Mouse (Mus musculus) spleen, adult 18-20 months (tissue): ENCODE measurements around the gene Gbf1.

ENCODE experiments used
- DNase-seq, 2 experiments: peaks; one replicate each; pipeline ENCODE4 v3.0.0; 2022; ENCODE audit warnings: mixed read lengths in 2 of 2

Gene Gbf1

DNA sequence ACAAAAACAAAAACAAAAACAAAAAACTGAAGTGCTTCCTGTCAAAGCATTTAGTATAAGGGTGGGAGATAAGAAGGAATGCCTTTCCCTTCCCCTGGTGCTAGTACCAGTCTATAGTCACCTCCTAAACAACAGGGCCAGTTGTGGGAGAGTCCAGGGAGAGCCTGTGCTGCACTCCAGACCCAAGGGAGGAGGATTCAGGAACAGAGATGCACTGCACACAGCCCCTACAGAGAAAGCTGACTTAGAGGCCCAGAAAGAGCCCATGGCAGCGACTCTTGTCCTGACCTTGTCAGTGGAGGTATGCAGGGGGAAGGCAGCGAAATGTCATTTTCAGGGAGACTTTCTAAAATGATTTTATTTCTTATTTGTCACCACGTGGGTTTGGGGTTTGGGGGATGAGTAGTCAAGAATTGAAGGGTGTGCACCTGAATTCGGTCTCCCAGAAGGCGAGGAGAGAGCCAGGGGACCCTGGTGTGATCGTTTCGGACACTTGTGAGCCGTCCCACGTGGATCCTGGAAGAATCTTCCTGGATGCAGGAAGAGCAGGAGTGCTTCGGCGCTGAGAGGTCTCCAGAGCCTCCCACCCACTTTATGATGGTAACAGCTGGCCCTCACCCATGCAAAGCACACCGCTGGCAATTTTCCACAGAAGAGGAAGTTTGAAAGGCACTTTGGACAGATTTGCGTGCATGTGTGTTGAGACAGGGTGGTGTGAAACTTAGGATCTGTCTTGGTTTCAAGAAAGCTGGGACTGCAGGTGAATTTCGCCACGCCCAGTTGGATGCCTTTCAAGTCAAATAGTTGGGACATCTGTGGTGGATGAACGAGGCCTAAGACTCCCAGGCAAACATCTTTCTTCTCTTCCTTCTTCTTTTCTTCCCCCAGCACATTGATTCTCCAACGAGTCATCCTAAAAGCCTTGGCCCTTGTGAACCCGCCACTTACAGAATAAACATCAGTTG is 151.2 kb downstream of the Gbf1 start:
- no peak for DNase-seq

DNA sequence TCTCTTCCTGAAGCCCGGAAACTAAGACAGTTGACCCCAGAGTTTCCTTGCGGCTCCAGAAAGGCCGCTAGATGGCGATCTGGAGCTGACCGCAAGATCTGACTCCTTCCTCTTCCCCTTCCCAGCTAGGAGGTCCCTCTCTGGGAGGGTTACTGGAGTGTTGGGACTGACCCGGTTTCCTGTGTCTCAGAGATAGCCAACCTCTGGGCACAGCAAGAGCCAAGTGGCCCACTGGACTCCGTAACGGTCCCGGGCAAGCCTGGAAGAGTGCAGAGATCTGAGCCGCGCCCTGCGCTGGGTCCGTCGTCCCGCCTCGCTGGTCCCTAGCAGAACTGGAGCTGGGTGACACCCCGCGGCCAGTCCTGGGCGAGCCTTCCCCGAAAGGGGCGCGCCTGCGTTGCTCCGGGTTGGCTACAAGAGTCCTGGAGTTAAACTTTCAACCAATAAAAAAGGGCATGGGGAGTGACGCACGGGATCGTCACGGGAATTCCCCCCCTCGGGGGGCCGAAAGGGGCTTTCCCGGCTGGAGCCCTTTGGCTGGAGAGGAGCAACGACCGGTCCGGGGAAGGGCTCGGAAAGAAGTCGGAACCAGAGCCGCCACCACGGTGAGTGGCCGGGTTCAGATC is 152.0 kb downstream of the Gbf1 start, which contains the start of gene Nfkb2:
Nfkb2 (plus strand) TSS at position 105 of the 626 bp plus-strand sequence.
- DNase-seq = peak; percentile 94 to 96

DNA sequence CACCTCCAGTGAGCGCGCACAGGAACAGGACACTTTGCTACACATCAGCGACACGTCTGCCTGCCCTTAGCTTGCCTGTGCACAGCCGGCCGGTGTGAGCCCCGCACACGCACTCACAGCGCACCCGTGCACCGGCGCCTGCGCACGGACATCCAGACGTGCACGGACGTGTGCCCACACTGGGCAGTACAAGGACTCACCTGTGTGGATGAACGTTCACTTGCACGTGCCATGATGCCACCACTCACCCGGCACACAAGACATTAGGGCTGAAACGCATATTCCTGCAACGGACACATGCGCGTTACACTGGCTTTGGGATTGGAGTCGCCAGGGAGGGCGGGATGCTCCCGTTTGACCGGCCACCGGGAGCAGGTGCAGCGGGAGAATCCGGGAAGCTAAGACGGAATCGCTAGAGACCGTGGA is 152.6 kb downstream of the Gbf1 start:
- DNase-seq = no peak

DNA sequence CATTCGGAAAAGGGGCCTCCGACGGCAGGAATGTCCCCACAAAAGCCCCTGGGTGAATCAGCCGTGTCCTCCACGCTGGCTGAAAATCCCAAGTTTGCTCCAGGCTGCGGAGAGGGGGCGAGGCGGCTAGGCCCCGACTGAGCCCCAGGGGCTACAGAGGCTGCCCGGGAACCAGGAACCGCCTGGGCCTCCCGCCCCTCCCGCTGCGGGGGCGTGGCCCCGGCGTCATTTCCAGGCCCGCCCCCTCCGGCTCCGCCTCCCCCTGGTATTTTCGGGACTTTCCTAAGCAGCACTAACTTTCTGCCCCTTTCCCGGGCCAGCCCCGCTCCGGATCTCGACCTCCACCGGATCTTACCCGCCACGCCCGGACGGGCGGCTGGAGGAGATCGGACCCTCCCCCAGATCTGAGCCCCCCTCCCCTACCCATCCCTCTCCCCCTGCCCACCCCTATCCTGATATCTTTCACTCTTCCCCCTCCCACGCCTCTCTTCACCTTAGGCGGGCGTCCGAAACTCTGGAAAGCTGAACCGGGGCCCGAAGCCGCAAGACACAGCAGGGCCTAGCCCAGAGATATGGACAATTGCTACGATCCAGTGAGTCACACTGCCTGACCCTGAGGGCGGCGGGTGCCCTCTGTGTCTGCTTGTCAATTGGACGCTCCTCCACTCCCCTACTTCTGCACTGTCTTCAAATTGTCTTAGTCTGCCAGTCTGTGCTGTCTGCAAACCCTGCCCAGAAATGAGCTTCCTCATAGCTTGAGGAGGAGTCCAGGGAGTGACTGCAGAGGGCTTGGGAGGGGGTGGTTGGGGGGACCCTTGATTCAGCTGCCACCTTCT is 153.3 kb downstream of the Gbf1 start:
- DNase-seq = peak; percentile 93 to 96

DNA sequence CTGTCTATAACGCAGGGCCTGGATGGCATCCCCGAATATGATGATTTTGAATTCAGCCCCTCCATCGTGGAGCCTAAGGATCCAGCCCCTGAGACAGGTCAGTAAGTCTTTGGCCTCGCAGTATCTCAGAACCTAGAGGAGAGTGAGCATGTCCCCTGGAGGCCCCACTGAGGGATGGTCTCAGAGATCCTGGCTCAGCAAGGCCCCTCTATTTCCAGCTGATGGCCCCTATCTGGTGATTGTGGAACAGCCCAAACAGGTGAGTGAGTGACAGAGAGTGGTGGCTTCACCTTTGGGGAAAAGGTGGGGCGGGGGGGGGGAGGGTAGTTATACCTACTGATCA is 153.9 kb downstream of the Gbf1 start:
- DNase-seq = no peak

DNA sequence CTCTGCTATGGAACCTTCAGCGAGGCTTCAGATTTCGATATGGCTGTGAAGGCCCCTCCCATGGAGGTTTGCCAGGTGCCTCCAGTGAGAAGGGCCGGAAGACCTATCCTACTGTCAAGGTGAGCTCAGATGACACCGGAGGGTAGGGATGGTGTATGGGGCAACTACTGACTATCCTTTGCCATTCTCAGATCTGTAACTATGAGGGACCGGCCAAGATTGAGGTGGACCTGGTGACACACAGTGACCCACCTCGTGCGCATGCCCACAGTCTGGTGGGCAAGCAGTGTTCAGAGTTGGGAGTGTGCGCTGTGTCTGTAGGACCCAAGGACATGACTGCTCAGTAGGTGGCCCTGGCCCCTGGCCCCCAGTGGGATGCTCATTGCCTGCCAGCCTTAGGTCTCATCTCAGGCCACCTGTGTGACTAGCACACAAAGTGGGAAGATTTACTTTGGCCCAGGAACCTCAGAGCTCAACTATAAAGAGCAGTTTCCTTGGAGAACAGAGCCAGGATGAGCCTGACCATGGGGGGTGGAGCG is 154.5 kb downstream of the Gbf1 start:
- DNase-seq = no peak

DNA sequence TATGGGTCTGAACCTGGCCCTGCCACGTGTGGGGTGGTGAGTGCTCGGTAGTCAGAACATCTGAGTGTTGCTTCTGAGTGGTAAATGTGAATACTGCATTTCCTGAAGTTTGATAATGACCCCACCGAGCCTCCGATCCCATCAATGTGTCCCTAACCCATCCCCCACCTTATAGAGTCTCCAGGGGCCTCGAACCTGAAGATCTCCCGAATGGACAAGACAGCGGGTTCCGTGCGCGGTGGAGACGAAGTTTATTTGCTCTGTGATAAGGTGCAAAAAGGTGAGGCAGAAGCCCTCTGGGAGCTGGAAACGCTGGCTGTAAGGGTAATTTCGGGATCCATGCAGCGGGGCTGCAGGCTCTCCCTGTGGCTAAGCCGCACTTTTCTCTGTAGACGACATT is 155.5 kb downstream of the Gbf1 start:
- no peak for DNase-seq

DNA sequence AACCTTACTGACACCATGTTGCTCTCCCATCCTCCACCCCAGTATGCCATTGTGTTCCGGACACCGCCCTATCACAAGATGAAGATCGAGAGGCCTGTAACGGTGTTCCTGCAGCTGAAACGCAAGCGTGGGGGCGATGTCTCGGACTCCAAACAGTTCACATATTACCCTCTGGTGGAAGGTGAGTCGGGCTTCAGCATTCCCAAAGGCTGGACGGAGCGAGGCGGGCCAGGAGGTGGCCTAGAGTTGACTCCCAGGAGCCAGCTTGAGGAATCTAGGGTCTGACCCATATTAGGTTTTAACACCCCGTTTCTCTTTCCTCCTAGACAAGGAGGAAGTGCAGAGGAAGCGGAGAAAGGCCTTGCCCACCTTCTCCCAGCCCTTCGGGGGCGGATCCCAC is 156.0 kb downstream of the Gbf1 start:
- no peak for DNase-seq

DNA sequence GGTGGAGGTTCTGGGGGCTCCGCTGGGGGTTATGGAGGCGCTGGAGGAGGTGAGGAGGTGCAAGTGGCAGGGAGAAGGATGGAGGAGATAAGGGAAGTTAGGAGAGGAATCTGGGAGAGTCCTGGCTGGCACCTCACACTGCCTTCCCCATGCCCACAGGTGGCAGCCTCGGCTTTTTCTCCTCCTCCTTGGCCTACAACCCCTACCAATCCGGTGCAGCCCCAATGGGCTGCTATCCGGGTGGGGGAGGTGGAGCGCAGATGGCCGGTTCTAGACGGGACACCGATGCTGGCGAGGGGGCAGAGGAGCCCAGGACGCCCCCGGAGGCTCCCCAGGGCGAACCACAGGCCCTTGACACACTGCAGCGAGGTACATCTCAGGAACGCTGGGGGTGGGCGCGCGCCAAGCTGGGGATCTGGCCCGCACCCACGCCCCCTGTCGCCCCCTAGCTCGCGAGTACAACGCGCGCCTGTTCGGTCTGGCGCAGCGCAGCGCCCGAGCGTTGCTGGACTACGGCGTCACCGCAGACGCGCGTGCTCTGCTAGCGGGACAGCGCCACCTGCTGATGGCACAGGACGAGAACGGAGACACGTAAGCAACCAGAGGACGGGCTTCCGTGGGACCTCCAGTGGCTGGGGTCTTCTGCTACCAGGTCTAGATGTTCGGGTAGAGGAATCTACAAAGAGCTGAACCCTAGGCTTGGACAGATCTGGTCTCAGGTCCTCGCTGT is 156.6 kb downstream of the Gbf1 start:
- peak; percentile 70 to 87 for DNase-seq

DNA sequence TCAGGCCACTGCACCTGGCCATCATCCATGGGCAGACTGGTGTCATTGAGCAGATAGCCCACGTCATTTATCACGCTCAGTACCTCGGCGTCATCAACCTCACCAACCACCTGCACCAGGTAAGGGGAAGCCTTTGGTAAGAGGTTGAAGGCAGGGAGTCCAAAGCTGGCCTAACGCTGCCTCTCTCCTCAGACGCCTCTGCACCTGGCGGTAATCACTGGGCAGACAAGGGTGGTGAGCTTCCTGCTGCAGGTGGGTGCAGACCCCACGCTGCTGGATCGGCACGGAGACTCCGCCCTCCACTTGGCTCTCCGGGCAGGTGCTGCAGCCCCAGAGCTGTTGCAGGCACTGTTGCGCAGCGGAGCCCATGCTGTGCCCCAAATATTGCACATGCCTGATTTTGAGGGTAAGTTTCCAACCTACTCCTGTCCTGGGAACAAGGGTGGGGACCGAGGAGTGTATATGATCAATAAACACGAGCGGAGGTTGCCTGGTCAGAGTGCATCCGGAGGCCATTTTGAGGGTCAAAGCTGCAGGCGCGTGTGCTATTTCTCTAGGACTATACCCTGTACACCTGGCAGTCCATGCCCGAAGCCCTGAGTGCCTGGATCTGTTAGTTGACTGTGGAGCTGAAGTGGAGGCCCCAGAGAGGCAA is 157.5 kb downstream of the Gbf1 start:
- DNase-seq = no peak

DNA sequence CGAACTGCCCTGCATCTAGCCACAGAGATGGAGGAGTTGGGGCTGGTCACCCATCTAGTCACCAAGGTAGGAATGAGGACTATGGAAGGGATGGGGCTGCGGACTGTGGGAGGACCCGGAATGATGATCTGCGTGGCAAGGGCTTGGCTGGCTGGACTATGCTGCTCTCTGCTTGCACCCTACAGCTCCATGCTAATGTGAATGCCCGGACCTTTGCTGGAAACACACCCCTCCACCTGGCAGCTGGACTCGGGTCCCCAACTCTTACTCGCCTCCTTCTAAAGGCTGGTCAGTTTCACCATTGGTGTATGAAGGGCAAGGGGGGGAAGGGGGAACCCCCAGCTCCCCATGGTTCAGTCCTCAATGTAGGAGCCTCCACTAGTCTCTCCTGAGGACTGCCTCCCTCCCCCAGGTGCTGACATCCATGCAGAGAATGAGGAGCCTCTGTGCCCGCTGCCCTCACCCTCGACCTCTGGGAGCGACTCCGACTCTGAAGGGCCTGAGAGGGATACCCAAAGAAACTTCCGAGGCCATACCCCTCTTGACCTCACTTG is 158.1 kb downstream of the Gbf1 start:
- no peak for DNase-seq

DNA sequence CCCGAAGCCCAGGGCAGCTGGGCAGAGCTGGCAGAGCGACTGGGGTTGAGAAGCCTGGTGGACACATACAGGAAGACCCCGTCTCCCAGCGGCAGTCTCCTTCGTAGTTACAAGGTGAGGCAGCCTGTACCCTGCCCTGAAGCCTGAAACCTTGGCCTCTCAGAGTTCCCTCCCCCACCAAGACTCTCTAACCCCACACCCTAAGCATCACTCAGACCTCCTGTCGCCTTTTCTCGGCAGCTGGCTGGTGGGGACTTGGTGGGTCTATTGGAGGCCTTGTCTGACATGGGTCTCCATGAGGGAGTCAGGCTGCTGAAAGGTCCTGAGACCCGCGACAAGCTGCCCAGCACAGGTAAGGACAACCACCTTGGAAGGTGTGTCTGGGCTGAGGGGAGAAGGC is 159.0 kb downstream of the Gbf1 start:
- DNase-seq = no peak

DNA sequence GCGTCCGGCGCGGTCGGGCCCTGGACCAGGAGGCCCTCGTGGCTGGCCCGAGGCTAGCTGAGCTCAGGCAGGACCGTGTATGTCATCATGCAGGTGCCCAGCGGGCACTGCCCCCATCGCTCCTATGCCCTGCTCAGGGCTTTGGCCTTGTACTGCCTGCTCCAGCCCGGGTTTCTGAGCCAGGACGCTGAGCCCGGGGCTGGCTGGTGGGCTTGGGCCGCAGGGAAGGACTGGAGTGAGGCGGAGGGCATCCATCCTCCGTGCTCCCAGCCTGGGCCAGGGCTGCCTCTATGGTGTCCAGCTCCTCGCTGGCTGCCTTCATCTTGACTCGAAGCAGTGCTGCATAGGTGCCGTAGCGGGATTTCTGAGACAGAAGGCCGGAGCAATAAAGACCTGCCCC is 160.3 kb downstream of the Gbf1 start:
- DNase-seq = no peak

DNA sequence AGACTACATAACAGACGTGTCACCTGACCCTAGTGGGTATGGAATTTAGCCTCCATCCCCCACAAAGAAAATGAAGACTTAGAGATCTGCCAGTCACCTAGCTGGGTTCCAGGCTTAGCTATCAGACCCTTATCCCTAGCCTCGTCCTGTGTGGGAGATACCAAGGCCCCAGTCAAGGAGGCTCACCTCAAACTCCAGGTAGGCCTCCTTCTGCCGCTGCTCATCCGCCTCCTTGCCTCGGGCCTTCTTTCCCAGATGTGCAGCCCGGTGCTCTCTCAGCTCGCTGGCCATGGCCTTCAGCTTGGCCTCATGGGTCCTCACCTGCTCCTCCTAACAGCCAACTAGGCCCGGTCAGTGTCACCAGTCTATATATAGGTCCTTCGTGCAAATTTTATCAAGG is 160.8 kb downstream of the Gbf1 start:
- peak in 1 of 2 experiments; percentile 1 for DNase-seq

DNA sequence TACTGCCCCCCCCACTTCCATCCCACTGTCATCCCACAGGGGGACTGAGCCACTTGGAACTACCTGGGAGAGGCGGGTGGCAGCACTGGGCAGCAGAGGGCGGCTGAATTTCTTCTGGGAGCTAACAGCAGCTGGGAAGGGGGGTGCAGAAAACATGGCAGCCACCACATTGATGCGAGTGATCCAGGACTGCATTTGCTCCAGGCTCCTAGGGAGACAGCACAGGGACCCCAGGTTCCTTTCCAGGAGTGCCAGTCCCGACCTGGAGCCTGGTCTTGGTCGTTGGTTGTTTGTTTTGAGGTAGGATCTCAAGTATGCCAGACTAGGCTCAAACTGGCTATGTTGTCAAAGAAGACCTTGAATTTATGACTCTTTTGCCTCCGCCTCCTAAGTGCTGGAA is 161.3 kb downstream of the Gbf1 start:
- peak in 1 of 2 experiments; percentile 1 for DNase-seq

DNA sequence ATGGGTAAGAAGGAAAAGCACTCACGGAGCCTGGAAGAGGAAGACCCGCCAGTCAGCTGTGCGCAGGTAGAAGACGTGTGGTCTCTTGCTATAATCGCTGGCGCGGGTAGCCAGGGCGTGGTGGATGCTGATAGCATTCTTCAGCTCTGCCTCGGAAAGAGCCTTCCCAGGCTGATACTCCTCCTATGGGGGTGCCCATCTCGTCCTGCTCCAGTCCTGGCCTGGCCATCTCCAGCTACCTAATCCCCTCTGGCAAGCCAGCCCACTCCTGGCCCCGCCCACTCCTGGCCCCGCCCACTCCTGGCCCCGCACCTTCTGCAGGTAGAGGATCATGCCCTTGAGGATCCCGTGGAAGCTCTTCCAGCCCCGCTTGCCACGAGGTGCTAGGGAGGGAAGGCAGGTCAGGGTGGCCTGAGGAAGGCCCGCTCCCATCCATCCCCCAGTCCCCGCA is 161.9 kb downstream of the Gbf1 start:
- peak; percentile 35 to 39 for DNase-seq

DNA sequence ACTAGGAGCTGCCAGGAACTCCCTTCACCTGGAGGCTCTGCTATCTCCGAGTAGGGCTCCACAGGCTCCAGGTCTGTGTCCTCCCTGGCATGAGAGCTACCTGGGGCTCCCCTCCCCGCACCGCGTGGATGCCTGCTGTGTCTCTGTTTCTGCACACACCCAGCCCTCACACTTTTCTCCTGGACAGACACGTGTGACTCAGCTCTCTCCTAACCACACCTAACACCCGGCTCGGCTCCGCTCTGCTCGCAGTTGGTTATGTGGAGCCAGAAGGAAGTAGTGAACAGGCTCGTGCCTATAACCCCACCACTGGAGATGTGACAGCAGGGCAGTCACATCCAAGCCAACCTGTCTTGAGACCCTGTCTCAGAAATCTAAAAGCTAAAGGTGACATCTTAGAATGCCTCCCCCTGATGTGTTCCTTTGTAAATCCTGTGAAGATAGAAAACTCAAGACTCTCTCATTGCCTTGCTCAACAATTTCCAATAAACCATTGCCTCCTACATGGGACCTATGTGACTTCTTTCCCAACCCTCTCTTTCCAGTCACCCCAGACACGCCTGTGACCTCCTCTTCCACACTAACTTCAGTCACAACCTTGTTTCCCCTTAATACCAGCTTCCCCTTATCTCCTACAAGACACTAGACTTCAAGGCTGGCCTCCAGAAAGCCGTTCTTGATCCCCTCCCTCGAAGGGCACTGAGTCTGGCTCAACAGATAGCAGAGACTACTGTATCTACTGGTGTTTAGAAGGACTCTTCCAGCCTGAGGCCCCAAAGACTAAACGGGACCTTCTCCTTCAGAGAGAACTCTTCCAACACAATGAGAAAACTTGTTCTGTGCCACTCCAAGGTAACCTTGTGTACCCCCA is 162.8 kb downstream of the Gbf1 start:
- DNase-seq = peak; percentile 5

DNA sequence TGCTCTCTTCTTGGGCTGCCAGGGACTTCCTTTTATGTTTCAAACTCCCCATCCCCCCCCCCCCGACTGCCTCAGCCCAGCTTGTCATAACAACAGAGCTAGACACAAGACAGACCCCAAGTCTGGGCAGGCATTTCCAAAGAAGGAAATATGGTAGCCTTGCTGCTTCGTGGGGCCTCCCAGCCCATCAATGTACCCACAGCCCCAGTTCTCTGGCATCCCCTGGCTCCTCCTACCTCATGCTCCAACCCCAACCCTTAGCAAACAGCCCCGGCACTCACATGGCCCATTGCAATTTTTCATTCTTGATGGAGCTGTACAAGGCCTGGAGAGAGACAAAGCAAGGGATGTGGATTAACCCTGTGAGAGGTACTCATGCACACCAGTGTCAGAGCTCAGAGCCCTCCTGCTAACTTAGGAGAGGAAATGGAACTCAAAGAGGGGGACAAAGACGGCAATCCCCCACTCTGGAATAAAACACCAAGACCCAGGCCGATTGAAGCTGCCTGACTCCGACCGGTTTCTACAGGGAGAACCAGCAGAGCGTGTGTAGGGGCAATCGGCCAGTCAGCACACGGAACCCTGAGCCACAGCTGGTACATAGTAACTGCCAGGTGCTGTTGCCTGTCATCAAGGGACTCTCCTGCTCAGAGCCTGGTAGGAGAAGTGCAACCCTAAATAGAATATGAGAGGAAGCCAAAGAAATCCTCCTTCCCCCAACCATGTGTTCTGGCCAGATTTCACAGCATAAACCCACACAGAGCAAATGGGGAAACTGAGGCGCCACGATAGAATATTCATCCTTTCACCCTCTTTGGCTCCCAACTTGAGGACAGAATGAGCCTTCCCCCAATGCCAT is 163.7 kb downstream of the Gbf1 start:
- no peak for DNase-seq

DNA sequence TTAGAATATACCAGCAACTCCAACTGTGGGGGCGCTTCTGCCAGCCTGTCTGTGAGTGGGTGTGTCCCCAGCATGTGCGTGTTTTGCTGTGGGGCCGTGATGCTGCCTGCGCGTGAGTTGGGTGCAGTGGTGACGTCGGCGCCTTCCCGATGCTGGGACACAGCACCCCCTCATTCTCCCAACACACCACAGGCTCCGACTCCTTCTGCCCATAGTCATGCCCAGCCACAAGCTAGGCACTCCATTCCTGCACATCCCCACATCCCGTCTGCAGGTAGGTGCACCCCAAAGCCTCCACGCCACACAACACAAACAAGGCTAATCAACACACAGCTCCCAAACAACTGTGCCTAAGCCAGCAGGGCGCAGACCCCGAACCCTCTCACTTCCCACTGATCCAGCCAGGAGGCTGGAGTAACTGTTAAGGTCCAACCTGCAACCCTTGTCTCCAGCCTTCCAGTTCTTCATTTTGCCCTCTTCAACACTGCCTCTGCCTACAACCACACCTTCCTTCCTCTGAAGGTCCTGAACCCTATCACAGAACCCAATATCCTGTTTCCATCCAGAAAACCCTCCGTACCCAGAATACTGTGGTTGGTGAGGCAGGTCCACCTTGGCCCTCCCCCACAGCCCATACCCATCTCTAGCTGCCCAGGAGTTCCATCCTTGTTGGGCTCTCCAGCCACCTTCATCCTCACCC is 164.7 kb downstream of the Gbf1 start:
- DNase-seq = peak; percentile 2 to 5
